ENCODE assay signal across 10 mouse cellular contexts in genomic region chr10:61064635-61065034, GRCm38 (mm10). TPM values are rescaled to one million over a fixed set of nuclear protein-coding genes. Genes with fewer than 3 reads are reported as not detected.
DNase-seq lines count a peak whose midpoint lies in the region; ATAC-seq lines count a peak whose summit lies in the region.
"Had no signal": no experiment of that assay in that cellular context is flagged by ENCODE, and none has a peak within 500 bp of the region (broad histone marks: within the 10 kb centered on the region; RNA-seq: fewer than 3 reads in every experiment).

No protein-coding gene starts in this region.

- no peaks in the 10 kb centered on the region for H3K27me3 ChIP-seq in heart, embryonic 10.5 days (ENCODE audit: insufficient read depth, poor library complexity, severe bottlenecking)
- peaks cover 25% of the 10 kb centered on the region for H3K27me3 ChIP-seq in midbrain, embryonic 12.5 days
- no peaks in the 10 kb centered on the region for H3K27me3 ChIP-seq in midbrain, embryonic 16.5 days (ENCODE audit: control insufficient read depth, insufficient read depth, low read depth, low read length)
- H3K27me3 ChIP-seq: hindbrain, embryonic 15.5 days had no signal

- no peak overlapping the region for H3K9ac ChIP-seq in midbrain, embryonic 12.5 days (replicated peaks)
- no peak overlapping the region for H3K9ac ChIP-seq in midbrain, embryonic 16.5 days (ENCODE audit: low read depth, low read length)
- H3K9ac ChIP-seq: hindbrain, embryonic 15.5 days had no signal

- ATAC-seq in midbrain, embryonic 12.5 days (ENCODE audit: low FRiP score, low read depth): peak; percentile 59; the same call in 1 of the 2 replicates
- ATAC-seq in midbrain, embryonic 16.5 days: no peak

- DNase-seq in heart, embryonic 10.5 days (ENCODE audit: low spot score): peak; percentile 86
- no peak for DNase-seq in heart, postnatal 14 days
- peak; percentile 64 for DNase-seq in forelimb bud, embryonic 11.5 days (ENCODE audit: low read depth, low spot score)
- DNase-seq in testis, postnatal 10 days (ENCODE audit: low spot score): peak; percentile 71
- DNase-seq in cerebellum, adult 18-20 months: no peak
- no peak for DNase-seq in cerebellum, adult 11 months

- peak overlapping the region; percentile 38 for H3K4me3 ChIP-seq in heart, embryonic 10.5 days
- H3K4me3 ChIP-seq in midbrain, embryonic 12.5 days: no peak overlapping the region
- H3K4me3 ChIP-seq in midbrain, embryonic 16.5 days (ENCODE audit: low read depth, low read length): no peak overlapping the region
- H3K4me3 ChIP-seq: hindbrain, embryonic 15.5 days had no signal

- peak overlapping the region; percentile 77 for H3K27ac ChIP-seq in heart, embryonic 10.5 days
- H3K27ac ChIP-seq in midbrain, embryonic 12.5 days (replicated peaks): no peak overlapping the region
- no peak overlapping the region for H3K27ac ChIP-seq in midbrain, embryonic 16.5 days (ENCODE audit: low read length)
- H3K27ac ChIP-seq: hindbrain, embryonic 15.5 days had no signal

- intact Hi-C loops in heart, postnatal 14 days (cut with DNase I): loop anchor here (5.0 kb wide), 1 partner anchor 287 kb away; no protein-coding TSS in a partner anchor

- peak overlapping the region; percentile 11; the same call in 1 of the 2 replicates for H3K4me2 ChIP-seq in midbrain, embryonic 12.5 days (replicated peaks)
- H3K4me2 ChIP-seq in midbrain, embryonic 16.5 days (ENCODE audit: low read length): no peak overlapping the region
- H3K4me2 ChIP-seq: hindbrain, embryonic 15.5 days had no signal

- H3K36me3 ChIP-seq in heart, embryonic 10.5 days: no peaks in the 10 kb centered on the region
- no peaks in the 10 kb centered on the region for H3K36me3 ChIP-seq in midbrain, embryonic 12.5 days
- no peaks in the 10 kb centered on the region for H3K36me3 ChIP-seq in midbrain, embryonic 16.5 days (ENCODE audit: control insufficient read depth, insufficient read depth, low read length)
- H3K36me3 ChIP-seq: G1E; hindbrain, embryonic 15.5 days had no signal

- H3K9me3 ChIP-seq in heart, embryonic 10.5 days: no peaks in the 10 kb centered on the region
- no peaks in the 10 kb centered on the region for H3K9me3 ChIP-seq in midbrain, embryonic 12.5 days
- H3K9me3 ChIP-seq in midbrain, embryonic 16.5 days (replicated peaks; ENCODE audit: control insufficient read depth, low read length, poor library complexity, severe bottlenecking): no peaks in the 10 kb centered on the region
- H3K9me3 ChIP-seq: hindbrain, embryonic 15.5 days had no signal

- H3K4me1 ChIP-seq in heart, embryonic 10.5 days: peaks cover 47% of the 10 kb centered on the region
- H3K4me1 ChIP-seq in midbrain, embryonic 12.5 days: peaks cover 24% of the 10 kb centered on the region
- peaks cover 7% of the 10 kb centered on the region for H3K4me1 ChIP-seq in midbrain, embryonic 16.5 days (ENCODE audit: control insufficient read depth, insufficient read depth, low read length)

- 8% methylated on average over 8 of the region's 8 CpGs for WGBS in heart, embryonic 10.5 days
- WGBS in midbrain, embryonic 12.5 days: 2% methylated on average over 8 of the region's 8 CpGs
- 13% methylated on average over 8 of the region's 8 CpGs for WGBS in midbrain, embryonic 16.5 days

RNA-seq across cellular contexts. Expression of gene Pcbd1, which starts 24.5 kb away (rescaled TPM):
- 63.1 and 69.7 TPM in 2 replicates for polyA plus RNA-seq in heart, embryonic 10.5 days (2016; fragmentation: Nextera tagmentation; extraction: Ambion mirVana)
- 1 to 10 TPM; 1.4 to 2.7 TPM for total RNA-seq in heart, postnatal 14 days (2021)
- polyA plus RNA-seq in midbrain, embryonic 12.5 days (2016; fragmentation: Nextera tagmentation; extraction: Ambion mirVana): 27.3 and 28.4 TPM in 2 replicates
- 50.9 and 52.9 TPM in 2 replicates for polyA plus RNA-seq in midbrain, embryonic 16.5 days (2015; fragmentation: Nextera tagmentation; extraction: Ambion mirVana)
- total RNA-seq: G1E had no signal
- polyA plus RNA-seq: G1E had no signal

Comparison
In these comparisons a context has a peak if more than half of its experiments do, and no peak if none do; other contexts are left out.
1. DNase-seq: peak in heart, embryonic 10.5 days (single experiment), forelimb bud, embryonic 11.5 days (single experiment) and testis, postnatal 10 days (single experiment); none in heart, postnatal 14 days (0 of 2), cerebellum, adult 18-20 months (0 of 2) and cerebellum, adult 11 months (single experiment).